Mouse (Mus musculus): Measurements from ENCODE around the gene Ninj2. TPM values are rescaled to one million over a fixed set of nuclear protein-coding genes. Genes with fewer than 3 reads are reported as not detected.

Ninj2 gene
- polyA plus RNA-seq, 2 experiments: 1.7 to 1.9 TPM

- no peak for TF ChIP-seq POLR2A (IDR thresholded peaks at IDR 0.05; ENCODE audit: borderline replicate concordance, extremely low read depth, insufficient read depth, insufficient read length)
- H3K4me2 ChIP-seq (replicated peaks; ENCODE audit: low read depth, low read length, severe bottlenecking): no peak overlapping the region
- WGBS: 62% methylated on average over 5 of the region's 5 CpGs
- no peak overlapping the region for H3K9ac ChIP-seq (ENCODE audit: low read depth, low read length, severe bottlenecking)
- peaks cover 16% of the 10 kb centered on the region for H3K4me1 ChIP-seq (ENCODE audit: control insufficient read depth, insufficient read depth, low read length)
- H3K27ac ChIP-seq (replicated peaks; ENCODE audit: low read depth, low read length): no peak overlapping the region
- no peaks in the 10 kb centered on the region for H3K27me3 ChIP-seq (ENCODE audit: control insufficient read depth, insufficient read depth, low read length)
- no peak overlapping the region for H3K4me3 ChIP-seq (replicated peaks; ENCODE audit: low read length)
- ATAC-seq (ENCODE audit: low FRiP score, low read depth): no peak
- no peaks in the 10 kb centered on the region for H3K36me3 ChIP-seq (ENCODE audit: control insufficient read depth, insufficient read depth, low read length)
- H3K9me3 ChIP-seq (ENCODE audit: control insufficient read depth, low read length): no peaks in the 10 kb centered on the region
- no peak for DNase-seq (ENCODE audit: low spot score)
Measured at GRCm38 (mm10) chr6:120109932-120110331, 16.8 kb downstream of the Ninj2 start.

- no peak for TF ChIP-seq POLR2A (IDR thresholded peaks at IDR 0.05; ENCODE audit: borderline replicate concordance, extremely low read depth, insufficient read depth, insufficient read length)
- 76% methylated on average over 7 of the region's 7 CpGs for WGBS
- no peak for DNase-seq (ENCODE audit: low spot score)
- no peaks in the 10 kb centered on the region for H3K9me3 ChIP-seq (ENCODE audit: control insufficient read depth, low read length)
- ATAC-seq (ENCODE audit: low FRiP score, low read depth): no peak
- no peak overlapping the region for H3K27ac ChIP-seq (replicated peaks; ENCODE audit: low read depth, low read length)
- no peak overlapping the region for H3K4me2 ChIP-seq (replicated peaks; ENCODE audit: low read depth, low read length, severe bottlenecking)
- no peak overlapping the region for H3K4me3 ChIP-seq (replicated peaks; ENCODE audit: low read length)
- H3K27me3 ChIP-seq (ENCODE audit: control insufficient read depth, insufficient read depth, low read length): no peaks in the 10 kb centered on the region
- H3K36me3 ChIP-seq (ENCODE audit: control insufficient read depth, insufficient read depth, low read length): no peaks in the 10 kb centered on the region
- H3K4me1 ChIP-seq (ENCODE audit: control insufficient read depth, insufficient read depth, low read length): peaks cover 23% of the 10 kb centered on the region
- H3K9ac ChIP-seq (ENCODE audit: low read depth, low read length, severe bottlenecking): no peak overlapping the region
Measured at GRCm38 (mm10) chr6:120110738-120111409, 17.7 kb downstream of the Ninj2 start.

GRCm38 (mm10) chr6:120111410-120111783 is 18.2 kb downstream of the Ninj2 start:
- H3K27ac ChIP-seq (replicated peaks; ENCODE audit: low read depth, low read length): no peak overlapping the region
- peaks cover 23% of the 10 kb centered on the region for H3K4me1 ChIP-seq (ENCODE audit: control insufficient read depth, insufficient read depth, low read length)
- H3K4me2 ChIP-seq (replicated peaks; ENCODE audit: low read depth, low read length, severe bottlenecking): no peak overlapping the region
- DNase-seq (ENCODE audit: low spot score) (no peak), ATAC-seq (ENCODE audit: low FRiP score, low read depth) (no peak)
- H3K27me3 ChIP-seq (ENCODE audit: control insufficient read depth, insufficient read depth, low read length): no peaks in the 10 kb centered on the region
- H3K4me3 ChIP-seq (replicated peaks; ENCODE audit: low read length): no peak overlapping the region
- H3K9ac ChIP-seq (ENCODE audit: low read depth, low read length, severe bottlenecking): no peak overlapping the region
- no peaks in the 10 kb centered on the region for H3K9me3 ChIP-seq (ENCODE audit: control insufficient read depth, low read length)
- 77% methylated on average over 3 of the region's 3 CpGs for WGBS
- TF ChIP-seq POLR2A (IDR thresholded peaks at IDR 0.05; ENCODE audit: borderline replicate concordance, extremely low read depth, insufficient read depth, insufficient read length): no peak
- no peaks in the 10 kb centered on the region for H3K36me3 ChIP-seq (ENCODE audit: control insufficient read depth, insufficient read depth, low read length)

- Histone ChIP-seq H3K36me3 (ENCODE audit: control insufficient read depth, insufficient read depth, low read length) (no peaks in the 10 kb centered on the region), H3K9me3 (ENCODE audit: control insufficient read depth, low read length) (no peaks in the 10 kb centered on the region), H3K4me3 (replicated peaks; ENCODE audit: low read length) (peak overlapping the region; percentile 22), H3K9ac (ENCODE audit: low read depth, low read length, severe bottlenecking) (peak overlapping the region; percentile 38), H3K27me3 (ENCODE audit: control insufficient read depth, insufficient read depth, low read length) (no peaks in the 10 kb centered on the region), H3K4me2 (replicated peaks; ENCODE audit: low read depth, low read length, severe bottlenecking) (peak overlapping the region; percentile 42), H3K27ac (replicated peaks; ENCODE audit: low read depth, low read length) (peak overlapping the region; percentile 81), H3K4me1 (ENCODE audit: control insufficient read depth, insufficient read depth, low read length) (peaks cover 23% of the 10 kb centered on the region)
- ATAC-seq (ENCODE audit: low FRiP score, low read depth) (peak; percentile 96), DNase-seq (ENCODE audit: low spot score) (peak; percentile 86)
- peak; percentile 67; the same call in 1 of the 2 replicates for TF ChIP-seq POLR2A (IDR thresholded peaks at IDR 0.05; ENCODE audit: borderline replicate concordance, extremely low read depth, insufficient read depth, insufficient read length)
- WGBS: 8% methylated on average over 17 of the region's 22 CpGs
Measured at GRCm38 (mm10) chr6:120111984-120112803, 19.0 kb downstream of the Ninj2 start.

GRCm38 (mm10) chr6:120113856-120114255 is 20.7 kb downstream of the Ninj2 start:
- DNase-seq (ENCODE audit: low spot score): no peak
- Histone ChIP-seq H3K4me2 (replicated peaks; ENCODE audit: low read depth, low read length, severe bottlenecking) (no peak overlapping the region), H3K4me3 (replicated peaks; ENCODE audit: low read length) (no peak overlapping the region), H3K4me1 (ENCODE audit: control insufficient read depth, insufficient read depth, low read length) (peaks cover 18% of the 10 kb centered on the region), H3K27ac (replicated peaks; ENCODE audit: low read depth, low read length) (peak overlapping the region; percentile 78; the same call in 1 of the 2 replicates), H3K27me3 (ENCODE audit: control insufficient read depth, insufficient read depth, low read length) (no peaks in the 10 kb centered on the region), H3K9me3 (ENCODE audit: control insufficient read depth, low read length) (no peaks in the 10 kb centered on the region), H3K36me3 (ENCODE audit: control insufficient read depth, insufficient read depth, low read length) (no peaks in the 10 kb centered on the region), H3K9ac (ENCODE audit: low read depth, low read length, severe bottlenecking) (no peak overlapping the region)
- WGBS: 87% methylated on average over 3 of the region's 3 CpGs
- no peak for ATAC-seq (ENCODE audit: low FRiP score, low read depth)
- TF ChIP-seq POLR2A (IDR thresholded peaks at IDR 0.05; ENCODE audit: borderline replicate concordance, extremely low read depth, insufficient read depth, insufficient read length): no peak

Data from limb, embryonic 14.5 days (tissue).